Mouse (Mus musculus) stomach, postnatal 0 days (tissue): Measurements from ENCODE around the gene Lamc3. TPM values are rescaled to one million over a fixed set of nuclear protein-coding genes. Genes with fewer than 3 reads are reported as not detected.
A peak's percentile ranks its signal among the peaks of the same experiment; 100 is the strongest.

Experiments
- ATAC-seq: fragments of 200-750 bp; cut with Nextera tagmentation; 2 replicates; pipeline ENCODE4 v1.8.0; 2017; ENCODE audit not compliant: low FRiP score, low TSS enrichment
- DNase-seq: peaks from one replicate; pipeline ENCODE4 v3.0.0-alpha.2; 2016; ENCODE audit warnings: low spot score
- H3K27ac ChIP-seq: fragments of 300-500 bp; sonication (generic); replicated peaks from 2 replicates; pipeline ENCODE4 v1.5.1; 2014; ENCODE audit warnings: mild to moderate bottlenecking, control low read depth
- H3K27me3 ChIP-seq: fragments of 300-500 bp; sonication (generic); 2 replicates; pipeline ENCODE4 v1.6.1; 2014; ENCODE audit warnings: low read length; ENCODE audit not compliant: control insufficient read depth, insufficient read depth
- H3K36me3 ChIP-seq: fragments of 300-500 bp; sonication (generic); 2 replicates; pipeline ENCODE4 v1.6.1; 2014; ENCODE audit warnings: low read length, mixed read lengths; ENCODE audit not compliant: control insufficient read depth, insufficient read depth
- H3K4me1 ChIP-seq: fragments of 300-500 bp; sonication (generic); replicated peaks from 2 replicates; pipeline ENCODE4 v1.6.1; 2014; ENCODE audit warnings: antibody characterized with exemption; ENCODE audit not compliant: control insufficient read depth, insufficient read depth
- H3K4me2 ChIP-seq: fragments of 300-500 bp; sonication (generic); replicated peaks from 2 replicates; pipeline ENCODE4 v1.6.1; 2014; ENCODE audit warnings: low read depth, mild to moderate bottlenecking, control low read depth, moderate library complexity
- H3K4me3 ChIP-seq: fragments of 300-500 bp; sonication (generic); 2 replicates; pipeline ENCODE4 v1.5.1; 2014; ENCODE audit warnings: low read depth, low read length, control low read depth
- H3K9ac ChIP-seq: fragments of 300-500 bp; sonication (generic); 2 replicates; pipeline ENCODE4 v1.6.1; 2014; ENCODE audit warnings: mild to moderate bottlenecking, low read length, control low read depth, mixed read lengths
- H3K9me3 ChIP-seq: fragments of 300-500 bp; sonication (generic); 2 replicates; pipeline ENCODE4 v1.6.1; 2016; ENCODE audit warnings: low read length; ENCODE audit not compliant: control insufficient read depth
- CTCF ChIP-seq: IDR thresholded peaks from 2 replicates; pipeline ENCODE4 v1.5.1; 2016; ENCODE audit warnings: antibody characterized with exemption, low read depth, mild to moderate bottlenecking, moderate library complexity
- EP300 ChIP-seq: optimal IDR thresholded peaks from 2 replicates; pipeline ENCODE3; 2016; ENCODE audit warnings: antibody characterized with exemption
- WGBS: fragments of 180-500 bp; shearing (Covaris S2); extraction: QIAGEN DNeasy Blood & Tissue Kit; methylation state at CpG from one replicate; pipeline ENCODE4 v1.1.7; 2014; 5-methylcytosine and 5-hydroxymethylcytosine counted together
- polyA plus RNA-seq: library from polyadenylated mRNA; unstranded; fragments of >200 nt; fragmentation: Nextera tagmentation; extraction: Ambion mirVana; gene quantifications from 2 replicates; pipeline ENCODE4 v1.2.1, GENCODE M21; 2015

Lamc3 gene
- polyA plus RNA-seq, 1 experiment from 2014 or later, result 0.79 TPM

DNA sequence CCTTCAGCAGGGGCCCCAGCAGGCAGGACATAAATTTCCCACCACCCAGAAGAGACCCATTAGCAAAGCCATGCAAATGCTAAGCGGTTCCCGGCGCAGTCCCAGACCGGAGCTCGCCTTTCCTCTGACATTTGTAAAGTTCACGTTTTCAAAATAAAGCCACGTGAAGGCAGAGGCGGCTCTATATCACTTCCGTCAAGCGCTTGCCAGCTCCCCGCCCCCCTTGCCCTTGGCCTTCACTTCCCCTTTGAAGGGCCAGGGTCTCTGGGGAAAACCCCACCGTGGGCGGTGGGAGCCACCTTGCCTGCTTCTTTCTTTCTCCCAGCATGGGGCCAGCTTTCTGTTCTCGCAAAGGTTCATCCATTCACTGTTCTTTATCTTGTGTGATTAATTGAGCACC lies 6.2 kb upstream of the Lamc3 start:
- no peak for DNase-seq
- no peak for TF ChIP-seq EP300
- H3K27ac ChIP-seq, result no peak overlapping the region
- no peaks in the 10 kb centered on the region for H3K4me1 ChIP-seq
- no peak for ATAC-seq
- no peaks in the 10 kb centered on the region for H3K36me3 ChIP-seq
- H3K27me3 ChIP-seq, result no peaks in the 10 kb centered on the region; the same call in 1 of the 2 replicates
- no peaks in the 10 kb centered on the region for H3K9me3 ChIP-seq
- no peak overlapping the region for H3K4me3 ChIP-seq
- 5% methylated on average over 14 of the region's 14 CpGs for WGBS
- no peak overlapping the region for H3K4me2 ChIP-seq
- H3K9ac ChIP-seq, result no peak overlapping the region

DNA sequence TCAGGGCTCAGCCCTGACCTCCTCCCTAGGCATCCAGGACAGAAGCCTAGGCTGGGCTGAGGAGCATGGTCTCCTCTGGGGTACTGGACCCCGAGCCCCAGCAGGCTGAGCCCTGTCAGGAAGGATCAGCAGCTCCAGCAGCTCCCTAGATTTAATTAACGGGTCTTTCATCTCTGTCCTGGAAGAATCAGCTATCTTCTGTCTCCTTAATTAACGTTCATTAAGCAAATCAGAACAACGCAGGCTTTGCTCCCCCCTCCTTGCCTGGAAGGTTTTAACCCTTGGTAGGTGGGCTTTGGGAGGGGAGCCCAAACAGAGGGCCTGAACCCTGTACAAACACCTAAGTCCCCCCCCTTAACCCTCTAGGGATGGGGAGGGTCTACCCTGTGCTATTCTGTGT lies 4.0 kb upstream of the Lamc3 start:
- DNase-seq, result no peak
- H3K4me2 ChIP-seq, result no peak overlapping the region
- H3K36me3 ChIP-seq, result no peaks in the 10 kb centered on the region
- H3K9ac ChIP-seq, result no peak overlapping the region
- H3K9me3 ChIP-seq, result no peaks in the 10 kb centered on the region
- no peak overlapping the region for H3K27ac ChIP-seq
- H3K4me1 ChIP-seq, result no peaks in the 10 kb centered on the region
- peaks cover 2% of the 10 kb centered on the region; the same call in 1 of the 2 replicates for H3K27me3 ChIP-seq
- no peak overlapping the region for H3K4me3 ChIP-seq
- 57% methylated on average over 4 of the region's 4 CpGs for WGBS
- no peak for ATAC-seq
- no peak for TF ChIP-seq CTCF
- TF ChIP-seq EP300, result no peak

DNA sequence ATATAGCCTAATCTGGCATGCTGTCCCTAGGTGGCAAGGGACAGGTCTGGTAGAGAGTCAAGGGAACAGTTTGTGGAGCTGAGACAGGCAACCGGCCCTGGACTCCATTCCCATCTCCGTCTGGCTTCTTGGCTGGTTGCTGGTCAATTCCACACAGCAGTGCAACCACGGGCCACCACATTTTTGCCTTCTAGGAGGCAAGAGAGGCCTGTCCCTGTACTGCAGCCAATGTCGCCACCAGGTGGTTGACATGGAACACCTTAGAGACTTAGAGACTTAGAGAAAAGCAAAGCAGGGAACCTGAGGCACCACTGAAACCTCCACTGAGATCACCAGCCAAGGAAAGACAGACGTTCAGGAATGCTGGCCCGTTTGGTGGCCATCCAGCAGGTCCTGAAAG lies 2.3 kb upstream of the Lamc3 start:
- no peaks in the 10 kb centered on the region for H3K36me3 ChIP-seq
- H3K9ac ChIP-seq, result no peak overlapping the region
- H3K4me1 ChIP-seq, result no peaks in the 10 kb centered on the region
- TF ChIP-seq EP300, result no peak
- TF ChIP-seq CTCF, result peak; percentile 74
- no peak overlapping the region for H3K4me3 ChIP-seq
- WGBS, result 21% methylated on average over 6 of the region's 6 CpGs
- ATAC-seq (no peak), DNase-seq (peak; percentile 66)
- no peaks in the 10 kb centered on the region for H3K9me3 ChIP-seq
- H3K27me3 ChIP-seq, result peaks cover 2% of the 10 kb centered on the region; the same call in 1 of the 2 replicates
- no peak overlapping the region for H3K4me2 ChIP-seq
- no peak overlapping the region for H3K27ac ChIP-seq

DNA sequence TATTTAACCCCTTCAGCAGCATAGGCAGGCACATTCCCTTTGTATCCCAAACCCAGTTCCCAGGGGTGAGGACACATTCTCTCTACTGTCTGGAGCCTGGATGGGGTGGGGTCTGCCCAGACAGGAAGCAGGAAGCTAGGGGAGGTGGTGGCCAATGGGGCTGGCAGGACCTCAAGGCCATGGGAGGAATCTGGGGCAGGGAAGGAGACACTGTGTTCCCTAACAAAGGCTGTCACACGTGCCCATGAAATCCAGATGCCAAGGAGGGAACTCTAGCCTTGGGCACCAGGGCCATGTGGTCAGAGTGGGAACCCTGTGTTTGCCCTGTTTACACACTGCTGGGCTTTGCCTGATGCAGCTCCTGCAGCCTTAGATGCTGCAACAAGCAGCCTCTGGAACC lies 1.8 kb downstream of the Lamc3 start:
- ATAC-seq (no peak), DNase-seq (no peak)
- Histone ChIP-seq H3K4me3 (no peak overlapping the region), H3K9ac (no peak overlapping the region), H3K27me3 (0 out of 2 replicates have a peak, but pooled peaks cover 2% of the 10 kb centered on the region), H3K4me1 (no peaks in the 10 kb centered on the region), H3K9me3 (no peaks in the 10 kb centered on the region), H3K4me2 (no peak overlapping the region), H3K36me3 (no peaks in the 10 kb centered on the region), H3K27ac (no peak overlapping the region)
- WGBS, result 47% methylated on average over 1 of the region's 1 CpGs
- TF ChIP-seq CTCF, result no peak
- TF ChIP-seq EP300, result no peak

DNA sequence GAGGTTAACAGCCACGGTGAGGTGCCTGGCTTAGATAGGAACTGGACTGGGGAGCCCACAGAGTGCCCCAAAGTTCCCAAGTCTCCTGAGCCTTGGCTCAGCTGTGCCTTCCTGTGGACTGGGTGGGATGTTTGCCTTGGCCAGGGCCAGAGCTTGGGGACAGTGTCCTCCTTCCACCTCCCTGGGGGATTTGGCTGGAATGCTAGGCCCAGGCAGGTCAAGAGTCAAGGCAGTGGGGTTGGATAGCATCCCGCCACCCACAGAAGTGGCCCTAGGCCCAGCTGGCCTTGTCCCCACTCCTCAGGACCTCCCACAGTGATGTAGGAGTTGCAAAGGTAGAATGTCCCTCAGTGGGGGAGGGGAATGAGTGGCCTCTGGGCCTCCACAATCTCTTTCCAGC lies 4.1 kb downstream of the Lamc3 start:
- no peak for DNase-seq
- Histone ChIP-seq H3K36me3 (no peaks in the 10 kb centered on the region), H3K4me3 (no peak overlapping the region), H3K27me3 (0 out of 2 replicates have a peak, but pooled peaks cover under 1% of the 10 kb centered on the region), H3K4me1 (no peaks in the 10 kb centered on the region), H3K9me3 (no peaks in the 10 kb centered on the region), H3K9ac (no peak overlapping the region), H3K4me2 (no peak overlapping the region), H3K27ac (no peak overlapping the region)
- WGBS, result 73% methylated on average over 2 of the region's 2 CpGs
- no peak for TF ChIP-seq CTCF
- no peak for TF ChIP-seq EP300
- no peak for ATAC-seq

DNA sequence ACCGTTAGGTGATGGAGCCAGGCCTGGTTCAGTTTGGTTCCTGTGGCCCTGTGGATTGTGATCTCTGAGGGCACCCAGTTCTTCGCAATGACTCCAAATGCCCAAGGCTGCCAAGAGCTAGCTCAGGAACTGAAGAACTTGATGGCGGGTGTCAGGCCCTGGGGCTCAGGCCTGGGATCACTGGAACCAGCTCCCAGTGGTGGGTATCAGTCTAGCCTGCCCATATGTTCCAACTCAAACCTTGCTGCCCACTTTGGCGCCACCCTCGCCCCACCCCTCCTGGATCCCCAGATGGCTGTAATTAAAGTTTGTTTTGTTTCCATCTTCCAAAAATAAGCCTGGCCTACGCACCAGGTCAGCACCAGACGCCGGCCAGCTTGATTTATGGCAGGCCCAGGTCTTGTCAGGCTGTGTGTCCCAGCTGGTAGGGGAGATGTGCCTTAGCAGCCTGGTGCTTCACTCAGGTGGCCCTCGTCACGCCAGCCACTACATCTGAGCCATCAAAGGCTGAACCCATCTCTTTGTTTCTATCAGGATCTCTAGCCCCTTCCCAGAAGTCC lies 6.1 kb downstream of the Lamc3 start:
- 66% methylated on average over 10 of the region's 10 CpGs for WGBS
- Histone ChIP-seq H3K9me3 (no peaks in the 10 kb centered on the region), H3K4me2 (no peak overlapping the region), H3K4me3 (no peak overlapping the region), H3K4me1 (no peaks in the 10 kb centered on the region), H3K36me3 (no peaks in the 10 kb centered on the region), H3K9ac (no peak overlapping the region), H3K27me3 (no peaks in the 10 kb centered on the region), H3K27ac (no peak overlapping the region)
- TF ChIP-seq EP300 (no peak), CTCF (no peak)
- ATAC-seq (no peak), DNase-seq (no peak)
